Mouse (Mus musculus) megakaryocyte, embryonic 14.5 days (primary cell): Measurements from ENCODE around the gene Ascl5. TPM values are rescaled to one million over a fixed set of nuclear protein-coding genes. Genes with fewer than 3 reads are reported as not detected.

Experiments
- H3K27me3 ChIP-seq: replicated peaks from 2 replicates; pipeline ENCODE3; 2012; ENCODE audit warnings: inconsistent platforms
- H3K36me3 ChIP-seq: replicated peaks from 2 replicates; pipeline ENCODE3; 2012; ENCODE audit warnings: low read length, inconsistent platforms, mixed read lengths
- H3K4me1 ChIP-seq: 2 replicates; pipeline ENCODE4 v1.6.1; 2012; ENCODE audit warnings: inconsistent platforms
- H3K4me3 ChIP-seq: replicated peaks from 2 replicates; pipeline ENCODE3; 2012; ENCODE audit warnings: moderate library complexity, mild to moderate bottlenecking, inconsistent platforms
- H3K9me3 ChIP-seq: 2 replicates; pipeline ENCODE4 v1.6.1; 2012; ENCODE audit warnings: inconsistent platforms
- FLI1 ChIP-seq: IDR thresholded peaks from 2 replicates; pipeline ENCODE4 v1.6.1; 2012; ENCODE audit warnings: low read length, inconsistent platforms, mixed read lengths
- GATA1 ChIP-seq: IDR thresholded peaks from 3 replicates; pipeline ENCODE4 v1.6.1; 2012; ENCODE audit warnings: mixed read lengths, low read length, inconsistent platforms, borderline replicate concordance
- polyA plus RNA-seq: library from polyadenylated mRNA; stranded (reverse); fragments of >175 nt; gene quantifications from 2 replicates; pipeline ENCODE4 v1.2.3, GENCODE M21; 2012; ENCODE audit warnings: low replicate concordance; ENCODE audit not compliant: insufficient read depth

Ascl5 gene
- polyA plus RNA-seq, 1 experiment, result not detected

- H3K36me3 ChIP-seq, result no peaks in the 10 kb centered on the region
- TF ChIP-seq GATA1, result no peak
- TF ChIP-seq FLI1, result no peak
- no peak overlapping the region for H3K4me3 ChIP-seq
- peaks cover 85% of the 10 kb centered on the region for H3K27me3 ChIP-seq
- H3K4me1 ChIP-seq, result peaks cover 21% of the 10 kb centered on the region
- H3K9me3 ChIP-seq, result no peaks in the 10 kb centered on the region
Measured at GRCm38 (mm10) chr1:136047894-136048293, 2.7 kb upstream of the Ascl5 start.

DNA sequence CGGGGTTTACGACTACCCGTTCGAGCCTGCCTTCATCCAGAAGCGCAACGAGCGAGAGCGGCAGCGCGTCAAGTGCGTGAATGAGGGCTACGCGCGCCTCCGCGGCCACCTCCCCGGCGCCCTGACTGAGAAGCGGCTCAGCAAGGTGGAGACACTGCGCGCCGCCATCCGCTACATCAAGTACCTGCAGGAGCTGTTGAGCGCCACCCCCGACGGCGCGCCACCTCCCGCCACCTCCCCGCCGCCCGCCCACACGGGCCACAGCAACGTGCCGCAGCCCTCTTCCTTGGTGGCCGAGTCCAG lies 360 bp downstream of the Ascl5 start:
- H3K27me3 ChIP-seq, result peaks cover 87% of the 10 kb centered on the region
- TF ChIP-seq FLI1 (no peak), GATA1 (no peak)
- no peaks in the 10 kb centered on the region for H3K9me3 ChIP-seq
- peaks cover 21% of the 10 kb centered on the region for H3K4me1 ChIP-seq
- no peaks in the 10 kb centered on the region for H3K36me3 ChIP-seq
- peak overlapping the region; percentile 80 for H3K4me3 ChIP-seq

GRCm38 (mm10) chr1:136051465-136051864 lies 861 bp downstream of the Ascl5 start:
- Histone ChIP-seq H3K4me3 (peak overlapping the region; percentile 2), H3K36me3 (no peaks in the 10 kb centered on the region), H3K9me3 (no peaks in the 10 kb centered on the region), H3K4me1 (peaks cover 21% of the 10 kb centered on the region), H3K27me3 (peaks cover 90% of the 10 kb centered on the region)
- TF ChIP-seq FLI1 (no peak), GATA1 (no peak)

- Histone ChIP-seq H3K27me3 (peaks cover 92% of the 10 kb centered on the region), H3K4me1 (peaks cover 21% of the 10 kb centered on the region), H3K4me3 (peak within 1 kb of the TSS; percentile 2), H3K36me3 (no peaks in the 10 kb centered on the region), H3K9me3 (no peaks in the 10 kb centered on the region)
- TF ChIP-seq GATA1 (no peak), FLI1 (no peak)
Measured at GRCm38 (mm10) chr1:136052547-136052946, 1.9 kb downstream of the Ascl5 start, which contains the start of gene Cacna1s. Gene Cacna1s, plus strand, starts transcription at chr1:136052750.

GRCm38 (mm10) chr1:136055771-136056170 lies 5.2 kb downstream of the Ascl5 start:
- no peak overlapping the region for H3K4me3 ChIP-seq
- no peaks in the 10 kb centered on the region for H3K9me3 ChIP-seq
- H3K27me3 ChIP-seq, result peaks cover 90% of the 10 kb centered on the region
- TF ChIP-seq GATA1 (no peak), FLI1 (no peak)
- peaks cover 12% of the 10 kb centered on the region for H3K4me1 ChIP-seq
- no peaks in the 10 kb centered on the region for H3K36me3 ChIP-seq

DNA sequence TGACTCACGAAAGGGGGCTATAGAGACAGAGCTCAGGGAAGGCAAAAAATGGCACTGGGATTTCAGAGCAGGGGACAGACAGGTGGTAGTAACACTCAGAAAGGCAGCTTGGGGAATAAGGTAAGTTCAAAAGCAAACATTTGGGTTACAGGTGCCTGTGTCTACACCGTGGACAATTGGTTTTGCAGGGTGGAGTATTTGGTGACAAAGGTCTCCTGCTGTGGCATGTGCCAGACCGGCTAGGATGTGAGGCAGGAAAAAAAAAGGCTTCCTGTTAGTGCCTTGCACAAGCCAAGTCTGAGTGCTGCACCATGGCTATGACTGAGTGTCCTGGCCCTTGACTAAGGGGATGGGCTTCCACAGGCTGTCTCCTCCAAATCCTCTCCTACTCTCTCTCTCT lies 8.0 kb downstream of the Ascl5 start:
- no peaks in the 10 kb centered on the region for H3K4me1 ChIP-seq
- no peak for TF ChIP-seq GATA1
- TF ChIP-seq FLI1, result no peak
- H3K4me3 ChIP-seq, result no peak overlapping the region
- H3K27me3 ChIP-seq, result peaks cover 84% of the 10 kb centered on the region
- no peaks in the 10 kb centered on the region for H3K36me3 ChIP-seq
- H3K9me3 ChIP-seq, result no peaks in the 10 kb centered on the region

DNA sequence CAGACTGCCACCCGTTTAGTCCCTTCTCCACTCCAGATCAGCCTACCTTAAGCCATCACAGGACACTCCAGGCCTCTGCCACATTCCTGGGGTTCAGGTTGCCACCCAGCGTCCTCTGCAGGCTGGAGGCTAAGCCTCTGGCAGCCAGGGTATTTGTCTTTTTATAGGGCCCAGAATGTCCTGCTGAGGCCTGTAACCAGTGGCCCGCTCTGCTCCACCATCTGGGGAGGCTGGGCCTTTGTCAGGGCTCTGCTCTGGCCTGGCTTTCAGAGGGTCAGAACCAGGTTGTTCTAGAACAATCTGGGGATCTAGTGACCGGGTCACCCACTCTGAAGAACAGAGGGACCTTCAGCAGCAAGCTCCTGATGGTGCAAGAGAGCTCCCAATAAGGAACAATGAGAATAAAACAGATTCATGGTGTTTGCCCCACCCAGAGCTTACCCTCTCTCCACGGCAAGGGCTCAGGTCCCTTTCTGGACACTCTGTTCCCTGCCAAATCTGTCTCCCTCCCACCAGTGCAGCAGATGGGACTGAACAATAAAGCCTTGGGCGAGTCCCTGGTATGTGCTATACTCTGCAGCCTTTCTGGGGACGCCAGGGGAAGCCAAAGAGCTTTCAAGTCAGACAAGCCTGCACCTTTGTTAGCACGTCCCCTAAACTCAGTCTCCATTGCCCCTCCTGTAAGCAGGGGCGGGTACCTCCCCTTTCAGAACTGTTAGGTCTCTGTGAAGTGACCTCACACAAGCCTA lies 10.6 kb downstream of the Ascl5 start:
- Histone ChIP-seq H3K36me3 (no peaks in the 10 kb centered on the region), H3K9me3 (no peaks in the 10 kb centered on the region), H3K4me1 (no peaks in the 10 kb centered on the region), H3K4me3 (no peak overlapping the region), H3K27me3 (peaks cover 86% of the 10 kb centered on the region)
- TF ChIP-seq FLI1 (no peak), GATA1 (no peak)

DNA sequence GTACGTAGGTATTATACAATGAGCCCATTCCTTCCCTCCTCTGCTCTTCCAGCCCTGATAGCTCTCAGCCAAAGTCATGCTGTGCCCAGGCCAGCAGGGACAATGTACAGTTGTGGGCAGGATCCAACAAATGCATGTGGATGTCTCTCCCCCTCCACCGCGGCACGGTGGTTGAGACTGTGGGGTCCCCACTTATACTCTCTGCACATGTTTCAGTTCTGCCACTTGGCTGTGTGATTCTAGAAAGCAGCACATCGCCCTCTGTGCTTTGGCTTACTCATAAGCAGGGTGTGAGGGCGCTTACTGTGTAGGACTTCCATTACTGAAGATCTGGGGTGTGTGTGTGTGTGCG lies 11.2 kb downstream of the Ascl5 start:
- Histone ChIP-seq H3K4me3 (no peak overlapping the region), H3K36me3 (no peaks in the 10 kb centered on the region), H3K27me3 (peaks cover 86% of the 10 kb centered on the region), H3K9me3 (no peaks in the 10 kb centered on the region), H3K4me1 (no peaks in the 10 kb centered on the region)
- TF ChIP-seq GATA1 (no peak), FLI1 (no peak)

GRCm38 (mm10) chr1:136063991-136064390 lies 13.4 kb downstream of the Ascl5 start:
- Histone ChIP-seq H3K4me3 (no peak overlapping the region), H3K27me3 (peaks cover 87% of the 10 kb centered on the region)

DNA sequence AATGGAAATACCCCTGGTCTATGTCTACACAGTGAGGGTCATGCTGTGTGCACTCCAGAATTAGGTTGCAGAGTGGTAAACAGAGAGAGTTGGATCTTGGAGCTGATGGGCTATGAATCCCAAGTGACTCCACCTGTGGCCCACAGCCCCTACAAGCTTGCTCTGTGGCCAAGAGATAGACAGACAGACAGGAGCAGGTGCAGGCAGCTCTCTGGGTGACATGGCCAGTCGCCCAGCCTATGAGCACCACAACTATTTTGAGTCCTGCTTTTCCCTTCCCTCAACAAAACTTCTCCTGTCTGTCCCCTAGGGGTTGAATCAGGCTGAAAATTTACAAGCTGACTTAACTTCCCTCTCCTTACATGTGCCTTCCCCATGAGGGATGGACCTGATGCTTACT lies 16.0 kb downstream of the Ascl5 start:
- no peak overlapping the region for H3K4me3 ChIP-seq
- H3K9me3 ChIP-seq, result no peaks in the 10 kb centered on the region
- no peaks in the 10 kb centered on the region for H3K36me3 ChIP-seq
- peaks cover 87% of the 10 kb centered on the region for H3K27me3 ChIP-seq
- TF ChIP-seq GATA1, result no peak
- no peak for TF ChIP-seq FLI1
- H3K4me1 ChIP-seq, result no peaks in the 10 kb centered on the region

More at GRCm38 (mm10) chr1:136063991-136064390, 13.4 kb downstream of the Ascl5 start:
- TF ChIP-seq GATA1, result no peak
- TF ChIP-seq FLI1, result no peak
- Histone ChIP-seq H3K9me3 (no peaks in the 10 kb centered on the region), H3K4me1 (no peaks in the 10 kb centered on the region), H3K36me3 (no peaks in the 10 kb centered on the region)

- Histone ChIP-seq H3K36me3 (no peaks in the 10 kb centered on the region), H3K27me3 (peaks cover 92% of the 10 kb centered on the region), H3K9me3 (no peaks in the 10 kb centered on the region), H3K4me1 (no peaks in the 10 kb centered on the region), H3K4me3 (no peak overlapping the region)
- TF ChIP-seq FLI1, result no peak
- TF ChIP-seq GATA1, result no peak
Measured at GRCm38 (mm10) chr1:136067579-136067978, 17.0 kb downstream of the Ascl5 start.
